Mouse (Mus musculus) spleen, adult 2 months (tissue): Measurements from ENCODE around the gene Trim12a.

Experiments used
- CTCF ChIP-seq: fragments of 200-500 bp; IDR thresholded peaks from 2 replicates; pipeline ENCODE4 v1.5.1; 2011; ENCODE audit warnings: mild to moderate bottlenecking, inconsistent platforms; ENCODE audit not compliant: insufficient read depth, insufficient read length, insufficient replicate concordance; ENCODE audit errors: extremely low read depth
- POLR2A ChIP-seq: fragments of 200-500 bp; IDR thresholded peaks from 2 replicates; pipeline ENCODE4 v1.6.1; 2011; ENCODE audit warnings: low read depth, low read length, inconsistent platforms

DNA sequence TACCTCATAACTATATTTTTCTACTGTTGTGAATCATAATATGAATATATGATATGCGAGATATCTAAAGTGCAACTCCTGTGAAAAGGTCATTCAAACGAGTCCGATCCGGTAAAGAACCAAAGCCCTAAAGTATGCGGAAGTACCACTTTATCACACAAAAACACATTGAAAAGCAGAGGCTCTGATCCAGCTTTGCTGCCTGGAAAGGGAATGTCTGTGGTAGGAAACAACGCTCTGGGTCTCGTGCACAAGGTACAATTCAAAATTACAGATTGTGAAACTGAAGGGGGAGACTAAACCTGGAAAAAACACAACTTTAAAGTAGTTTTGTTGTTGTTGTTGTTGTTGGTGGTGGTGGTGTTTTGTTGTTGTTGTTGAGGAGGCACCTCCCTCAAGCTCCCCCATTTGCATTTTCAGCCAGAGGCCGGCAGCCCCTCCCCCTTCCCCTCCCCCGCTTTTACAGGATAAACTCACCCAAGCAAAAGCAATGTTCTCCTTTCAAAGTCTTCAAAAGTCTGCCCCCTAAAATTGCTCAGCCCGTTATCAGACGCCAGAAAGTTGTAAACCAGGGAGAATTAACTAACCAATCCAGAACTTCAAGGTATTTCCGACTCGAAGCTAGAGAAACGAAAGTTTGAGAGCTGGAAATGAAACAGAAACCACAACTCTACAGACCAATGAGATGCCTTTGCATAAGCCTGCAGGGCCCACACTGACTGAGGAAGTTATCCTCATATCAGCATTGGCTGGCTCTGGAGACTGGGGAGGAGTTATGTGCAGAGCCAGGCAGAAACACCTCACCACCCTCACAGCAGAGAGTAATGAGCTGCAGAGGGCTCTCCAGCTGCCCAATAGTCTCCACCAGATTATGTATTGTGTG, 37.7 kb upstream of the Trim12a start, which contains the start of gene Trim12c:
- TF ChIP-seq POLR2A (no peak; the same call in 1 of the 2 replicates), CTCF (no peak)
